Comparison of ENCODE assay signal across 8 mouse cellular contexts in the genomic region with DNA sequence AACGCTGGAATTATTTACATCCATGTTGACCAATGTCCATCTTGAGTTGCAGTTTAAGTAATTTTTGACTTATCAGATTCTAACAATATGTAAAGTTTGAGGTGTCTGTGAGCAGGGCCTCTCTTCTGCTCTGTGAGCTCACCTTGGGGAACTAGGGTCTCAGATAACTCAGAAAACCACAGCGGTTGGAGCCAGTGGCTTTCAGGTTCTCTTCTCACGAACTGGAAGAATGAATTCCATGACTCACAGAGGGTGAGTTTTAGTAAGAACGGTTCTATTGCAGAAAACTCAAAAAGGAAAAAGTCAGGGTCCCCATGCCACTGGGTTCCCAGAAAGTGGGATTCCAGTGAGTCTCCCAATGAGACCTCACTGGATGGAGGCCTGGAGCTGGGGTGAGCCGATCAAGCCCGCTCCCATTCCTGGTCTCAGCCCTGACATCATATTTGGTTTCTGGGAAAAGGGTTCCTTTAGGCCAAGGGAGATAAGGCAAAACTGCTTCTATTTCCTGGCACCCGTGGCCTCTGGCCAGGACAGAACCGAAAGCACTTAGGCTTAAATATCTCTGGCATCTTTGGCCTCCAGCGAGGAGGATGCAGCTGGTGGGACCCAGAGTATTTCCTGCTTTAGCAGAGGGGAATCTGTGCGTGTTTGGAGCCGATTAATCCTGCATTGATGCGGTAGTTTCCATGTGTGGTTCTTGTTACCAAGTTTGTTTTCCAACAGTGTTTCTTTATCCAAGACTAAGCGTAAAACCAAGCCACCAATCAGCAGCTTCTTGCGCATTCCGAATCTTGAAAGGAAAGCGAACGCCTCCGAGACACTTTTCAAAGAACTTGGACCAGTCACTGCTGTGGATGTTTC.
DNase-seq lines count a peak whose midpoint lies in the region; ATAC-seq and TF ChIP-seq lines count a peak whose summit lies in the region.

No protein-coding gene starts in this region.

- no peak for DNase-seq in CH12.LX (ENCODE audit: extremely low read depth)
- DNase-seq in embryonic facial prominence, embryonic 14.5 days (ENCODE audit: low spot score) = peak; percentile 56
- peak; percentile 75 for DNase-seq in heart, postnatal 4 days
- no peak for DNase-seq in right cerebral cortex, postnatal 4 days
- no peak for DNase-seq in urinary bladder, postnatal 25 days (ENCODE audit: low spot score)
- DNase-seq in retina, postnatal 1 day = no peak

- TF ChIP-seq RAD21 in CH12.LX (IDR thresholded peaks at IDR 0.05; ENCODE audit: low read depth, low read length) = no peak

- no peak overlapping the region for H3K27ac ChIP-seq in CH12.LX (ENCODE audit: insufficient read depth, low read depth)
- H3K27ac ChIP-seq in embryonic facial prominence, embryonic 14.5 days (replicated peaks; ENCODE audit: low read depth, low read length) = peak overlapping the region; percentile 13; the same call in 1 of the 2 replicates
- H3K27ac ChIP-seq in lung, embryonic 15.5 days = no peak overlapping the region; the same call in 1 of the 2 replicates

- peaks cover 2% of the 10 kb centered on the region for H3K27me3 ChIP-seq in CH12.LX (replicated peaks)
- H3K27me3 ChIP-seq in embryonic facial prominence, embryonic 14.5 days (replicated peaks; ENCODE audit: control insufficient read depth, insufficient read depth, low read length) = no peaks in the 10 kb centered on the region
- no peaks in the 10 kb centered on the region for H3K27me3 ChIP-seq in lung, embryonic 15.5 days

- no peak for TF ChIP-seq CTCF in CH12.LX (conservative IDR thresholded peaks at IDR 0.05 in 1 of 2, IDR thresholded peaks at IDR 0.05 in 1 of 2; ENCODE audit: low read depth in 2 of 2, low read length in 2 of 2)

- no peak for ATAC-seq in embryonic facial prominence, embryonic 14.5 days (ENCODE audit: low read depth)
- ATAC-seq in lung, embryonic 15.5 days (ENCODE audit: borderline replicate concordance, extremely low read depth, low FRiP score, low TSS enrichment) = no peak
- ATAC-seq in monocyte, adult 5-6 weeks (replicated peaks; ENCODE audit: insufficient number of reproducible peaks, low FRiP score, low TSS enrichment, poor library complexity, severe bottlenecking) = no peak

- in situ Hi-C loops in CH12.LX (cut with MboI; ENCODE audit: low pct_ligation_motif_present, low pct_unique_long_range_greater_than_20kb, low sequenced_read_pairs) = loop anchor here (25.0 kb wide), 1 partner anchor 535 kb away; no protein-coding TSS in a partner anchor

- peaks cover 4% of the 10 kb centered on the region for H3K9me3 ChIP-seq in CH12.LX (replicated peaks; ENCODE audit: low read length)
- no peaks in the 10 kb centered on the region for H3K9me3 ChIP-seq in embryonic facial prominence, embryonic 14.5 days (ENCODE audit: control insufficient read depth, low read length)
- H3K9me3 ChIP-seq in lung, embryonic 15.5 days = no peaks in the 10 kb centered on the region

- no peaks in the 10 kb centered on the region for H3K79me2 ChIP-seq in CH12.LX (replicated peaks; ENCODE audit: control insufficient read depth, extremely low read depth, insufficient read depth, poor library complexity, severe bottlenecking)

- no peaks in the 10 kb centered on the region for H3K36me3 ChIP-seq in CH12.LX (replicated peaks in 1 of 2; ENCODE audit: control insufficient read depth in 1 of 2, insufficient read depth in 1 of 2, low read length in 1 of 2)
- H3K36me3 ChIP-seq in embryonic facial prominence, embryonic 14.5 days (ENCODE audit: control insufficient read depth, insufficient read depth, low read length) = no peaks in the 10 kb centered on the region
- H3K36me3 ChIP-seq in lung, embryonic 15.5 days = no peaks in the 10 kb centered on the region

- H3K4me1 ChIP-seq in CH12.LX (ENCODE audit: control insufficient read depth in 1 of 2, insufficient read depth in 2 of 2) = peaks cover 0 to 19% of the 10 kb centered on the region in 2 experiments; a peak in 2 of 4 replicates
- peaks cover 5% of the 10 kb centered on the region; the same call in 1 of the 2 replicates for H3K4me1 ChIP-seq in embryonic facial prominence, embryonic 14.5 days (ENCODE audit: control insufficient read depth, insufficient read depth, low read length)
- peaks cover 5% of the 10 kb centered on the region; the same call in 1 of the 2 replicates for H3K4me1 ChIP-seq in lung, embryonic 15.5 days

- H3K4me2 ChIP-seq in CH12.LX (ENCODE audit: insufficient read depth, low read depth, poor library complexity, severe bottlenecking) = peak overlapping the region; percentile 89
- peak overlapping the region; percentile 20; the same call in 1 of the 2 replicates for H3K4me2 ChIP-seq in embryonic facial prominence, embryonic 14.5 days (ENCODE audit: low read depth, low read length)
- 0 out of 2 replicates have a peak overlapping the region, but pooled peaks have one; percentile 11 for H3K4me2 ChIP-seq in lung, embryonic 15.5 days

- peak; percentile 45 for TF ChIP-seq EP300 in CH12.LX (IDR thresholded peaks at IDR 0.05; ENCODE audit: low read length)

- H3K9ac ChIP-seq in CH12.LX (ENCODE audit: insufficient read depth, low read depth) = peak overlapping the region; percentile 48
- peak overlapping the region; percentile 2; the same call in 1 of the 2 replicates for H3K9ac ChIP-seq in embryonic facial prominence, embryonic 14.5 days (ENCODE audit: low read depth, low read length)
- H3K9ac ChIP-seq in lung, embryonic 15.5 days = no peak overlapping the region

- no peak for TF ChIP-seq POLR2A in CH12.LX (IDR thresholded peaks at IDR 0.05; ENCODE audit: low read depth, low read length)

- dilution Hi-C loops in CH12.LX (cut with MboI; ENCODE audit: extremely low pct_ligation_motif_present, extremely low pct_unique_long_range_greater_than_20kb, low sequenced_read_pairs) = no loop called here

- peak overlapping the region; percentile 22 to 44 (median 36) for H3K4me3 ChIP-seq in CH12.LX (replicated peaks in 1 of 3; ENCODE audit: low read depth in 2 of 3, low read length in 2 of 3, poor library complexity in 1 of 3)
- no peak overlapping the region for H3K4me3 ChIP-seq in embryonic facial prominence, embryonic 14.5 days (ENCODE audit: low read depth, low read length)
- no peak overlapping the region for H3K4me3 ChIP-seq in lung, embryonic 15.5 days

- 53% methylated on average over 18 of the region's 18 CpGs for WGBS in embryonic facial prominence, embryonic 14.5 days
- 66% methylated on average over 18 of the region's 18 CpGs for WGBS in lung, embryonic 15.5 days

TF ChIP-seq in CH12.LX, 34 proteins besides CTCF, POLR2A, EP300 and RAD21:
- TF ChIP-seq POLR2AphosphoS2 (IDR thresholded peaks at IDR 0.05; ENCODE audit: low read depth, low read length) (no peak), MEF2A (IDR thresholded peaks at IDR 0.05; ENCODE audit: borderline replicate concordance, low read depth, low read length) (no peak; the same call in 1 of the 2 replicates), CHD2 (IDR thresholded peaks at IDR 0.05; ENCODE audit: low read length) (0 out of 2 replicates have a peak, but pooled peaks have one; percentile 34), BHLHE40 (IDR thresholded peaks at IDR 0.05; ENCODE audit: low read depth, low read length) (peak; percentile 33; the same call in 1 of the 2 replicates), ETS1 (conservative IDR thresholded peaks at IDR 0.05; ENCODE audit: low read depth, low read length) (0 out of 2 replicates have a peak, but pooled peaks have one; percentile 6), PAX5 (IDR thresholded peaks at IDR 0.05; ENCODE audit: low read length) (no peak), MAX (IDR thresholded peaks at IDR 0.05; ENCODE audit: low read length) (no peak), MXI1 (IDR thresholded peaks at IDR 0.05; ENCODE audit: low read depth, low read length) (peak; percentile 44; the same call in 1 of the 2 replicates), MAZ (IDR thresholded peaks at IDR 0.05; ENCODE audit: low read depth, low read length) (0 out of 2 replicates have a peak, but pooled peaks have one; percentile 26), ZKSCAN1 (IDR thresholded peaks at IDR 0.05; ENCODE audit: borderline replicate concordance, low read depth, low read length) (no peak), KAT2A (IDR thresholded peaks at IDR 0.05; ENCODE audit: insufficient replicate concordance, low read length) (0 out of 2 replicates have a peak, but pooled peaks have one; percentile 17), UBTF (IDR thresholded peaks at IDR 0.05; ENCODE audit: low read depth, low read length) (no peak), MAFK (IDR thresholded peaks at IDR 0.05; ENCODE audit: insufficient replicate concordance, low read length) (0 out of 2 replicates have a peak, but pooled peaks have one; percentile 27), RCOR1 (conservative IDR thresholded peaks at IDR 0.05; ENCODE audit: low read depth, low read length) (0 out of 2 replicates have a peak, but pooled peaks have one; percentile 26), MYC (IDR thresholded peaks at IDR 0.05; ENCODE audit: low read depth, low read length) (no peak), ZC3H11A (IDR thresholded peaks at IDR 0.05; ENCODE audit: low read depth, low read length) (no peak)

Comparison
In these comparisons a context has a peak if more than half of its experiments do, and no peak if none do; other contexts are left out.
1. DNase-seq: peak in embryonic facial prominence, embryonic 14.5 days (single experiment) and heart, postnatal 4 days (single experiment); none in CH12.LX (single experiment), right cerebral cortex, postnatal 4 days (single experiment), urinary bladder, postnatal 25 days (single experiment) and retina, postnatal 1 day (single experiment).
2. H3K4me2 ChIP-seq: peak in every context shown above with its lines; median percentile 89 in CH12.LX; 20 in embryonic facial prominence, embryonic 14.5 days; 11 in lung, embryonic 15.5 days.
3. H3K4me3 ChIP-seq: peak in CH12.LX (3 of 3); none in embryonic facial prominence, embryonic 14.5 days (single experiment) and lung, embryonic 15.5 days (single experiment).